Mouse (Mus musculus): ENCODE results near the gene Siglec1. TPM values are rescaled to one million over a fixed set of nuclear protein-coding genes. Genes with fewer than 3 reads are reported as not detected.

Gene Siglec1
- total RNA-seq, 2 experiments from 2014 or later: 0.50 to 0.51 TPM

DNA sequence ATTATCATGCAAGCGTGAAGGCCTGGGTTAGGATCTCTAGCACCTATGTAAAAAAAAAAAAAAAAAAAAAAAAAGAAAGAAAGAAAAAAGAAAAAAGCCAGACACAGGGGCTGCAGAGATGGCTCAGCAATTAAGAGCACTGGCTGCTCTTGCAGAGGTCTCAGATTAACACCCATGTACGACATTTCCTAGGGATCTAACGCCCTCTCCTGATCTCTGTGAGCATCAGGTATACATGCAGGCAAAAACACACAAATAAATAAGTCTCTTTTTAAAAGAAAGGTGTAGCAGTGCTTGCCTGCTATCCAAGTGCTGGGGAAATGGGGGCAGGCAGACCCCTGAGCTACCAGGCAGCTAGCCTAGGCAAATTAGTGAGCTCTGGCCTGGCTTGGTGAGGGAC is 15.0 kb upstream of the Siglec1 start:
- DNase-seq (ENCODE audit: low spot score in 2 of 2): no peak

DNA sequence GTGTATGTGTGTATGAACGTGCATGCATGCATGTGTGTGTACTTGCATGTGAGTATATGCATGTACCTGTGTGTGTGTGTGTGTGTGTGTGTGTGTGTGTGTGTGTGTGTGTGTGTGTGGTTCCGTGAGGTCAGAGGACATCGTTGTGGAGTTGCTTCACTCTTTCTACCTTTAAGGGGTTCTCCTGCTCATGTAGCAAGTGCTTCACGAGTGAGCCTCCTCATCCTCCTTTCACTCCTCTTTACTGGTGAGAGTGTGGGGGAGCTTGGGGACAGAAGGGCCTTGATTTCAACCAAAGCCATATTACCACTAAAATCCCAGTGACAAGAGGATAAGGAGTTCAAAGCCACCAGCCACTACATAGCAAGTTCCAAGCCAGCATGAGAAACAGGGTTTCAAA is 10.5 kb upstream of the Siglec1 start:
- DNase-seq (ENCODE audit: low spot score in 2 of 2): no peak

DNA sequence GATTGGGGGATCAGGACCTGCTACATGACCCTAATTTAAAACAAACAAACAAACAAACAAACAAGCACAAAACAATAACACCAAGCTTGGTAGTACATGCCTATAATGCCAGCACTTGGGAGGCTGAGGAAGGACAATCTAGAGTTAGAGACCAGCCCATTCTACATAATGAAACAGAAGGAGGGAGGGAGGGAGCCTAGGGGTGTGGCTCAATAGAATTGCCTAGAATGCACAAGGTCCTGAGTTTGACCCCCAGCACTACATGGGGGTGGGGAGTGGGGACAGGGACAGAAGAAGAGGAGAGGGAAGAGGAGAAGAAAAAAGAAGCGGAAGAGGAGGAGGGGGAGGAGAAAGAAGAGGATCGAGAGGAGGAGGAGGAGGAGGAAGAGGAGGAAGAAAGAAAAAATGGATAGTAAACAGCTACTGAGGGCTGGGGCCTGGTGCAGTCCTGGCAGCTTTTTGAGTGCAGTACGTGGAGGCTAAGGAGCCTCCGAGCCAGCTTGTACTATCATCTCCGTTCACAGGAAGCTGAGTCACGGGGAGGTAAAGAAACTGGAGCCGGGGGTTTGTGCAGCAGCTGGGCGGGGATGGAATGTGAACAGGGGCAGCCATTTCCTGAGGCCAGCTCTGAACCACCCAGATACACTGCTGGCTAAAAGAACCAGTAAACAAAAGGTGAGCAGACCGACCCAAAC is 9.7 kb upstream of the Siglec1 start:
- DNase-seq (ENCODE audit: low spot score in 2 of 2): no peak

DNA sequence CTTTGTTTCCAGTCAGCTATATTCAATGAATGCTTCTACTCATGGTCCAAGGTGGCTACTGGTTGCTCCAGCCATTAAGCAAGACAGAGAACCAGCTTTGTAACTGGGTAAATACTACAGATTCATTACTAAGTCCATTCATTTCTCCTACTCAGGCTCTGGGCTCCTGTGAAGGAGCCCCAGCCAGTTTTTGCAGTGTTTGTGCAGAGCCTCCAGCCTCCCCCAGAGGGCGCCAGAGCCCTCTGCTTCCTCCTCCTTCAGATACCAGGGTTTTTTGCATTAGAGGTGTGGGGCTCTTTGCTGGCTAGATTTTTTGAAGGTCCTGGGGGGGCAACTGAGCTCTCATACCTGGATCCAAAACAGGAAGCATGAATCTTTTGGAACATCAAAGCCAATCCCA is 8.3 kb upstream of the Siglec1 start:
- DNase-seq (ENCODE audit: low spot score in 2 of 2): peak; percentile 84 to 86

DNA sequence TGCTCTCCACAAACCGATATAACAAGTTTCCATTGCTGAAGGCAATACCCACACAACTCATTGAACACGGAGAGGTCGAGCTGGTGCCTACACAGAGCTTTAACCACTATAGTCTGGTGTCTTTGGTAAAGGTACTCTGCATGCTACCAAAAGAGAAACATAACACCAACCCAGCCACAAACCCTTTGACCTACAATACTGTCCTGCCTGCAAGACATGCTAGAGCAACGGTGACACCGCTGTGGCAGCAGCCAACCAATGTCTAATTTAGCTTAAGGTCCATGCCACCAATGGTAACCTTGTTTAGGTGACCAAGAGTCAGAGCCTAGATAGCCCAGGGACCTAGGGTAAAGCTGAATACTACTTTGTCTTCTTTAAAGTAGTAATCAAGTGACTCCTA is 7.0 kb upstream of the Siglec1 start:
- DNase-seq (ENCODE audit: low spot score in 2 of 2): no peak

DNA sequence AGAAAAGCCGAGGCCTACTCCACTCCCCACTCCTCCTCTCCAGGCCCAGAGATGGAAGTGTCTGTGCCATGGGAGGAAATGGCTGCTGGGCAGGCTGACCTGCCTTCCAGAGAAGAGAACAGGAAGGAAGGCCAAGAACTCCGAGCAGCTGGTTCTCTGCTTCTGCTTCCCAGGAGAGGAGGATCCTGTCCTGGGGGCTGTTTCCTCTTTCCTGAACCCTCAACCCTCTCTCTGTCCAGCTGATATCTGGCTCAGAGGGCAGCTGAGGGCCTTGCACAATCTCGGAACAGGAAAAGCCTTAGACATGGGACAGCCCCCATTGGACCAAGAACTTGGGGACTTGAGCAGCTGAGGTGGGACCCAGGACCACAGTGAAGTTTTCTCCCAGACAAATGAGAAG is 4.3 kb upstream of the Siglec1 start:
- no peak for DNase-seq (ENCODE audit: low spot score in 2 of 2)

DNA sequence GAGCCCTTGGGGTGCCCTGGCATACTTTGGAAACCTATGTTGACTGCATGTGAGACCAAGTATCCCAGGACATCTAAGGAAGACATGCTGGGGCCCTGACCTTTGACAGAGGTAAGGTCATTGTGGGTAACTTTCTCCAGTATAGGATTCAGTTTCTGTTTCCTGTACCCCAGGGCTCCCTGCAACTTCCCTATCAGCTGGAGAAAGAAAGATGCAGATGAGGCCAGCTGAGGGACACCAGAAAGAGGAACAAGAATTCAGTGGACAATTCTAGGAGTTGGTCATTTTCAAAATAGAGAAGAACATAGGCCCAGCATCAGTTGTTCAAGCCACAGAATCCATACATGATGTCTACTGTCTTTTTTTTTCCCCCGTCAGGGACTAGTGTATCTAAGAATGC is 3.1 kb upstream of the Siglec1 start:
- DNase-seq (ENCODE audit: low spot score in 2 of 2): no peak

DNA sequence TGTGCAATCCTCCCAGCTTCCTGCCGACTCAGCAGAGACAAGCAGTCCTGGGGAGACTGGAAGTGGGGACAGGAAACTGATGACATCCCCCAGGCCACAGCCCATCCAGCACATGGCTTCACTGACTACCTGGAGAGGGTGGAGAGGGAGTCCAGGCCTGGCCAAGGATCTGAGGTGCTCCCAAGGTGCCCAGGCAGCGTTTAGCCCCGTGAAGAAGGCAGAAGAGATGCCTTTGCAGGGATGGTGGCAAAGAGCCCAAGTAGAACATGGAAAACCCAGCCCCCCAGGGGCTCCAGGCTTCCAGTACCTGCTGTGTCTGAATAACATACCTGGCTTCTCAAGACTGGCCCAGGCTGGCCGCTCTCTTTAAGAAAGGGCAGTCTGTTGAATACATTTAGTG is 2.0 kb upstream of the Siglec1 start:
- no peak for DNase-seq (ENCODE audit: low spot score in 2 of 2)

DNA sequence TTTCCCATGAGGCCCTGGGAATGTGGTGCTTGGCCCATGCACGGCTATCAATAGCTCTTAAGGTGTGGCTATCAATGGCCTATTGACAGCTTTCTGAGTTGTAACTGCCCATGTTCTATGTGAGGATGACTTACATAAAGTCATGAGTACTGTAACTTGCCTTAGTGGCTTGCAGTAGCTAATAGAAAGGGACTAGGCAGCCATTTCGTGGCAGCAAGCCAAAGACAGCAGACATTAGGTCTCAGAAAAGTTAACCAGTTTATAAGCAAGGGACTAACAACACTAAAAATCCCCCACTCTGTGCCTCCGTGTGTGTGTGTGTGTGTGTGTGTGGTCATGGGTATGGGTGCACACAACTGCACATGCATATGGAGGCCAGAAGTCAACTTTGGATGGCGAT is 2.4 kb downstream of the Siglec1 start:
- DNase-seq (ENCODE audit: low spot score in 2 of 2): no peak

DNA sequence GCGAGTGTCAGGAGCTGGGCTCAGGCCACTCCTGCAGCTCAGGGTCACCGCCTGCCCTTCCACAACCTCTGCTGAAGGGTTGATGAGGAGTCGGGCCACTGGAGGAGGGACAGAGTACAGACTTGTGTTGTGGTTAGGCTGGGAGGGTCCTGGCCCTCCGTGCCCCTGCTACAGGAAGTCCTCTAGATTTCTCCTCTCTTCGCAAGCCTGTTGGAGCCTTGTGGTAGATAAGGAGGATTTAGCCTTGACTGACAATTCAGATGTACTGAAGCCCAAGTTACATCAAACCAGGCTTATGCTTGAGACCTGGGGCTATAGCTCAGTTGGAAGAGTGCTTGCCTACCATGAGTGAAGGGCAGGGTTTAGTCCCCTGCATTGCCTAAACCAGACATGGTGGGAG is 6.1 kb downstream of the Siglec1 start:
- no peak for DNase-seq (ENCODE audit: low spot score in 2 of 2)

DNA sequence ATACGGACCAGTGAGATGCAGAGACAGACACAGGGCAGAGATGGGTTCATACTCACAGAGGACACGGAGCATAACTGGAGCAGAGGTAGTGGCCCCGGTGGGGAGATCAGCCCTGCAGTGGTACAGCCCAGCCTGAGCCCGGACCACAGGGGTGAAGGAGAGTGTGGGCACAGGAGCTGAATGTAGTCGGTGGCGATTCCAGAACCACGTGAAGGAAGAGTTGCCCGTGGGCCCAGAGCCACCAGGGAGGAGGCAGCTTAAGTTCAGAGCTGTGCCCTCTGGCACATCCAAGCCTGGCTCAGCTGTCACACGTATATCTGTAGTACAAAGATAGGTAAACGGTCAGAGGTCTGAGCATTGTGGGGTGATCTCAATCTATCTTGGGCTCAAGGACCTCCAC is 14.0 kb downstream of the Siglec1 start:
- no peak for DNase-seq (ENCODE audit: low spot score in 2 of 2)

DNA sequence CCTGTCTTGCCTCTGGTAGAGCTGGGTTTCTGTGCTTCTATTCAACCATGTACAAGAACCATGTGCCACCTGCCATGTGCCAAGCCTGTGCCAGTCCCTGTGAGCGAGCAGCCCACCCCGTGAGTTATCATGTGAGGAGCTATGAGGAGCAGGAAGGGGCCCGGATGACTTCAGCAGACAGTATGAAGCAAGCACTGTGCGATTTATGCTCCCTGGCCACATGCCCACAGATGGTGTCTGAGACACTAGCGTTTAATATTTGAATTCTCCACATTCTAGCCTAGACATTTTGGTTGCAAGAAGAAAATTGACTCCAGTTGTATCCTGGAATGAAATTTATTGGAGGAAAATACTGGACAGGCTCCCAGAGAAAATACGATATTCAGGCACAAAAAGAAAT is 19.1 kb downstream of the Siglec1 start:
- peak in 1 of 2 experiments; percentile 37 for DNase-seq (ENCODE audit: low spot score in 2 of 2)

DNA sequence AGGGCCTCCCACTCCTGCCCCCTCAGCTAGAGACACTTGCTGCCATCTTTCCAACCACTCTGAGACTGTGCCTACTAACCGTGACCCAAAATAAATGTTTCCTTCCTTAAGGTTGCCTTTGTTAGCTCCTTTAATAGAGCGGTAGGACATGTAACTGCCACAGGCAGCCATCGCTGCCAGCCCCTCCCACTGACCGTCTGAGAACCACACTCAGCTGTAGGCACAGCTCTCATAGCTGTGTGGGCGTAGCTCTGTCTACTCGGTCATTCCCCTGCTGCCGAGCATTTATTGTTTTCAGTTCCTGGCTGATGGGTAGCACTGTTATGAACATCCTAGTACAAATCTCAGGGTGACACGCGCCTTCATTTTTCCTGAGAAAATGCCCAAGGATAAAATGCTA is 20.2 kb downstream of the Siglec1 start:
- no peak for DNase-seq (ENCODE audit: low spot score in 2 of 2)

DNA sequence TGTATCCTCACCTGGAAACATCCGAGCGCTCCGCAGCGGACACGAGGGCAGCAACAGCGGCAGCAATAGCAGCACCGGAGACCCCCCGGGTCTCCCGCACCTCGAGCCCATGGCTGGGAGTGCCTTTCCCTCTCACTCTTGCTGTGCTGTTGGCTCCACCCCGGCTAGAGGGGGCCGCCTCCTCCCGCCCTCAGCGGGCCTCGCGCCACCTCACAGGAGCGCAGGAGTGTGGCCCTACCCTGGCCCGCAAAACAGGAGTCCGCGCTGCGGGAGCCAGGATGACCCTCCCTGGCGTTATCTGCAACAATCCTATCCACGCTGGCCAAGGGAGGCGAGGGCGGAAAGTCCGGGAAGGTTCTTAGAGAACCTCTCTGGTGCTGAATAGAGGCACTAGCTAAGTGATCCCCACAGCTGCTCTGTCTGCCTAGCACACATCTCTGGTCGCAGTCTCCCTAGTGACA is 23.1 kb downstream of the Siglec1 start, which contains the start of gene Adam33:
Adam33 (minus strand) TSS at position 411 of the 461 bp plus-strand sequence.
- no peak for DNase-seq (ENCODE audit: low spot score in 2 of 2)

DNA sequence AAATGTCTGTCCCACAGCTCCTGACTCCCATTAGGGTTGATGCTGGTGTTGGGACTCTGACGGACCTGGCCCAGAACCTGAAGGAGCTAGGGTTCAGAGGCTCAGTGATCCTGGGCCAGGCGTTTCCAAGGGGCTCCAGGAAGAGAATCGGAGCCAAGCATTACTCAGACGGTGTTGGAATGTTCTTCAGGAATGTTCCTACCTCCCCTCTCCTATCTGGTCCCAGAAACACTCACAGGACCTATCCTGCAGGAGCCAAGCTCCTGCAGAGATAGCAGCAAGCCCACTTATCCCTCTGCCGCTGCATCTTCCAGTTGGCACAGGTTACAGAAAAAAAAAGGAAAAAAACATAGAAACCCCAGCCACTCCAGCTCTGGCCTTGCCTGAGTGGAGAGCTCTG is 25.0 kb downstream of the Siglec1 start:
- no peak for DNase-seq (ENCODE audit: low spot score in 2 of 2)

DNA sequence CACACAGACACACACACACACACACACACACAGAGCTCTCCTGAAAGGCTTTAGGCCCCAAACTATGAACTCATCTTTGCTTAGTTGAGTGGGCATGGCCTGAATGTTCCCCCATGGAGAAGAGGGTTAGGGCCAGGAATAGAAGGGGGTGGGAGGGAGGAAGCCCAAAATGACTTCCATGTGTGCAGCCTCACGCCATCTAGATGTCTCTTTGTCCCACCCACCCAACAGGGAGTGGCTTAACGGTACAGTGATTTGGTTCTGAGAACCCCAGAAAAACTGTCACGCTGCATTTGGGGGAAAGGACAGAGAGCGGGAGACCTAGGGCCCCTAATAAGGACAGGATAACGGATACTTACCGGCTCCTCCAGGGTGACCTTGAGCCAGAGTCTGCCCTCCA is 25.8 kb downstream of the Siglec1 start:
- no peak for DNase-seq (ENCODE audit: low spot score in 2 of 2)

DNA sequence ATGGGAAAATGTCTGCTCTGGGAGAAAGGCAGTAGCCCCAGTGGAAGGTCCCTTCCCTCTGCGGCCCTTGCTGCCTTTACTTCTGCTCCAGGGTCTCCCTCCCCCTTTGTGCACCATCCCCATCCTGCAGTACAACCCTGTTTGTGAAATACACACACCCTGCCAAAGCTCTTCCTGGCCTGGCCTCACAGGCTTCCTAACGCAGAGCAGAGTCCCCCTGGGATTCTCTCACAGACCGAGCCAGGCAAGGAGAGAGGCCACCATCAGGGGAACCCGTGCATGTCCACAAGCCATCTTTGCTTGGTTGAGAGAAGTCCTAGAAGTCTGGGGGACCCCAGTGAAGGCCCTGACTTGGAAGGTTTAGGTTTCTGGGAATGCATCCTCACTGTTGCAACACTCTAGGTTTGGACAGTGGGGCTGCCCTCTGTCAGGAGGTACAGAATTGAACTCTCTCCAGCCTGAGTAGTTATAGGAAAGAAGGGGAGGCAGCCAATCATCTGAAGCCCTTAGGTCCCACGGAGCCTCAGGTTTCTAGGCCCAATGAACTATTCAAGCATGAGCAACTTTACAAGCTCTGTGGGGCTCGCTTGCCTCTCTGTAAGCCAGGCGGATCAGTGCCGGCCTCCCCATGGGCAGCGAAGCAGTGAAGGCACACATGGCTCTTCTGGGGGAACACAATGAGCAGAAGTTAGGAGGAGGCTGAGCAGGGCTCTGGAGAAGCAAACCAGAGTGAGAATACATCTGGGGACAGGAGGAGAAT is 26.6 kb downstream of the Siglec1 start:
- no peak for DNase-seq (ENCODE audit: low spot score in 2 of 2)

DNA sequence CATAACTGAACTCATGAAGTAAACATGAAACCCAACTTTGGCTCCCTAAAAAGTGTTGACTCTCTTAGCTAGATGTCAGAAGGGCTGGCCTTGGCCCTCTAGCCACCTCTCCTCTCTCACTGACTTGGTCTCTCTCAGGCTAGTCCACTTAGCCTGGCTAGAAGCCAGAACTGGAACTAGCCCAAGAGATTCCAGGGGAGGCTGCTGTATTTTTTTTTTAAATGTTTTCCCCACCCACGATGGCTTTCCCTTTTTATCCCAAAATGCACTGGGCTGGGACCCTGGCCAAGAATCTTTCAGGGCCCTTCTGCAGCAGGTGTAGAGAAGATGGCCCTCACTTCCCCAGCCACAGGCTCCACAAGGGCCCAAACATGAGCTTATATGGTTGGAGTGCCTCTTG is 27.2 kb downstream of the Siglec1 start:
- DNase-seq (ENCODE audit: low spot score in 2 of 2): no peak

DNA sequence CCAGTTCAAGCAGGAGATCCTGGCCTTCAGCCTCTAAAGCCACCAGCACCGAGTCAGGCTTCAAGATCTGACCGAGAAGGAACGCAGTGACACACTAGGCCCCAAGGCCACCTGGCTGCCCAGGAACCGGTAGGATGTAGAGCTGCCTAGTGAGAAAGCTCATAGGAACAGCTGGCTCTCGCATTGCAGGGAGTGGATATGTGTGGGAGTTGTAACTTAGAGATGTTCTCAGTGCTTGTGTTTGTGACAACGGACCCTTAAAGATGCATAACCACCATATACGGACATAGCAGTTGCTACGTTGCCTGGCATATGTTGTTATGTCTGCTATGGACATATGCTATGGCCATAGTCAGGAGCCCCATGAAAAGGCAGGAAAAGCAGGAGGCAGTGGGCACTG is 27.9 kb downstream of the Siglec1 start:
- DNase-seq (ENCODE audit: low spot score in 2 of 2): no peak

DNA sequence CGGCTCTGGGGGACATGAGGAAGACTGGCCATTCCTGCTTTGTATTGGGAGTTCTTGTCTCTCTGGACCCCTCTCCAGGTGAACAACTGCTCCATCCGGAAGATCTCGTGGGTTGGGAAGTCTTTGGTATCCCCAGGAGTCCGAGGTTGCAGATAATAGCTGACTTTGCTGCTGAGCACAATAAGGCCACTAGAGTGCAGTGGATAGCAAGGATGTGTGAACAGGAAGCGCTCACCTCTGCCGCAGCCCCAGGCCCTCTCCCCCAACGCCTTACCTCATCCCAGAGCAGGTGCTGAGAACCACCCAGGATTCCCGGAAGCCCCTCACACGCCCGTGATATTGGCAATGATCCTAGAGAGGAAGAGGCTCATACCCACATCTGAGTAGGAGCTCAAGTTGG is 30.4 kb downstream of the Siglec1 start:
- peak in 1 of 2 experiments; percentile 30 for DNase-seq (ENCODE audit: low spot score in 2 of 2)

DNA sequence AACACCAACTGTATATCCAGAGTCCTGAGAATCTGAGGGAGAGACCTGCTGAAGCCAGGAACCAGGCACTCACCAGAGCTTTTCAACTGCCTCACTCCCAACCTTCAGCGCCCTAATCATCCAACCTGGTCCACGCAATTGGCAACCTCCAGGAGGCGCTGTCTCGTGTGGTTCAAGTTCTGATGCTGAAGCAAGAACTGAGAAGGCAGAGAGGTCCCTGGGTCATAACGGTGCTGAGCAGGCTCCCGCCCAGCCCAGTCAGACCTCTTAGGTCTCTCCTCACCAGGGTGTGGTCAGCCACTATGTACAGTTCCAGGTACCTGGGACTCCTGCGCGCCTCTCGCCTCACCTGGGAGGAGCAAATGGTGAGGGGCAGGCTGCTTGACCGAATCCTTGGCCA is 30.9 kb downstream of the Siglec1 start:
- peak; percentile 57 to 67 for DNase-seq (ENCODE audit: low spot score in 2 of 2)

DNA sequence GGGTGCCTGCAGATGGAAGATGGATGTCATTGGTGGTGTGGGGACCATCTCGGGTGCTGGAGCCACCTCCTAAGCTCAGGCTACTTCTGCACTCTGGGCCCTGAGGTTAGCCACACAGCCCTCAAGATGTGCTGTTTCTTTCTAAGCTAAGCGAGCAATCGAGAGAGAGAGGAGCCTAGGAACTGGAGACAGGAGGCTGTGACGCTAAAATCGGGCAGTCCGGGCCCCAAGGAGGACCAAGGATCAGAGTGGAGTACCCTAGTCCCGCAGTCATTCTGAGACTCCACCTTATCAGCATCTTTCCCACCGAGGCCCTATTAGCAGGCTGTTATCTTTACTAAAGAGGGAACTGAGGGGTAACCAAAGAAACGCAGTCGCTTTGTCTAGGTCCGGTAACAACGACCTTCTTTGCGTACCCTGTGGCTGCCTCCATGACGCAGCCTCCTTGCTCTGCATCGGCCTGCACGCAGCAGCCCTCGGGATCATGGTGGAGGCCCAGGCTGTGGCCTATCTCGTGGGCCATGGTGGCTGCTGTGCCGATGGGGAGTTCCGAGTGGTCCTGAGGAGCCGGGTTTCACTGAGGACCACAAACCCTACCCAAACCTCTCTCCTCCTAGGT is 31.8 kb downstream of the Siglec1 start:
- no peak for DNase-seq (ENCODE audit: low spot score in 2 of 2)
